Mouse (Mus musculus): ENCODE measurements at regions not wholly inside any gene's neighbourhood (a gene's known extent, or its start where the extent isn't known, plus 50 kb on each side); places are given as distances from the start of the nearest gene placed in this dataset.

GRCm38 (mm10) chr1:42231091-42231490 lies 464.5 kb upstream of the Pou3f3 start:
- no peak for DNase-seq (ENCODE audit: extremely low read depth, low read depth, low spot score)

- no peak for DNase-seq (ENCODE audit: extremely low read depth, low read depth, low spot score)
Measured at GRCm38 (mm10) chr1:42231897-42232296, 463.7 kb upstream of the Pou3f3 start.

GRCm38 (mm10) chr1:42232716-42233115 lies 462.9 kb upstream of the Pou3f3 start:
- no peak for DNase-seq (ENCODE audit: extremely low read depth, low read depth, low spot score)

- DNase-seq (ENCODE audit: extremely low read depth, low read depth, low spot score), result no peak
Measured at GRCm38 (mm10) chr1:42233289-42233688, 462.3 kb upstream of the Pou3f3 start.

GRCm38 (mm10) chr1:42236466-42237010 lies 459.0 kb upstream of the Pou3f3 start:
- no peak for DNase-seq (ENCODE audit: extremely low read depth, low read depth, low spot score)

- DNase-seq (ENCODE audit: extremely low read depth, low read depth, low spot score), result no peak
Measured at GRCm38 (mm10) chr1:42238408-42238807, 457.2 kb upstream of the Pou3f3 start.

GRCm38 (mm10) chr1:42241172-42241571 lies 454.4 kb upstream of the Pou3f3 start:
- DNase-seq (ENCODE audit: extremely low read depth, low read depth, low spot score), result no peak

- DNase-seq (ENCODE audit: extremely low read depth, low read depth, low spot score), result no peak
Measured at GRCm38 (mm10) chr1:42241601-42242220, 453.9 kb upstream of the Pou3f3 start.

- no peak for DNase-seq (ENCODE audit: extremely low read depth, low read depth, low spot score)
Measured at GRCm38 (mm10) chr1:42242586-42243457, 452.7 kb upstream of the Pou3f3 start.

- DNase-seq (ENCODE audit: extremely low read depth, low read depth, low spot score), result no peak
Measured at GRCm38 (mm10) chr1:42243458-42243855, 452.1 kb upstream of the Pou3f3 start.

GRCm38 (mm10) chr1:42243878-42244277 lies 451.7 kb upstream of the Pou3f3 start:
- no peak for DNase-seq (ENCODE audit: extremely low read depth, low read depth, low spot score)

GRCm38 (mm10) chr1:42252386-42252785 lies 443.2 kb upstream of the Pou3f3 start:
- DNase-seq (ENCODE audit: extremely low read depth, low read depth, low spot score), result no peak

GRCm38 (mm10) chr1:42253786-42254185 lies 441.8 kb upstream of the Pou3f3 start:
- DNase-seq (ENCODE audit: extremely low read depth, low read depth, low spot score), result no peak

GRCm38 (mm10) chr1:42256911-42257595 lies 438.5 kb upstream of the Pou3f3 start:
- DNase-seq (ENCODE audit: extremely low read depth, low read depth, low spot score), result no peak

GRCm38 (mm10) chr1:42257801-42258593 lies 437.6 kb upstream of the Pou3f3 start:
- no peak for DNase-seq (ENCODE audit: extremely low read depth, low read depth, low spot score)

- DNase-seq (ENCODE audit: extremely low read depth, low read depth, low spot score), result no peak
Measured at GRCm38 (mm10) chr1:42258594-42258910, 437.0 kb upstream of the Pou3f3 start.

- no peak for DNase-seq (ENCODE audit: extremely low read depth, low read depth, low spot score)
Measured at GRCm38 (mm10) chr1:42259216-42259977, 436.2 kb upstream of the Pou3f3 start.

GRCm38 (mm10) chr1:42260033-42260925 lies 435.3 kb upstream of the Pou3f3 start:
- no peak for DNase-seq (ENCODE audit: extremely low read depth, low read depth, low spot score)

GRCm38 (mm10) chr1:42261031-42261430 lies 434.5 kb upstream of the Pou3f3 start:
- DNase-seq (ENCODE audit: extremely low read depth, low read depth, low spot score), result no peak

All from fat pad, adult 2 months (tissue).